Mouse (Mus musculus) myocyte (in vitro differentiated cells): ENCODE measurements around the gene Rab40b.

Experiments
- E2F4 ChIP-seq: IDR thresholded peaks from one replicate; pipeline ENCODE4 v1.6.1; 2011; ENCODE audit warnings: mild to moderate bottlenecking, control low read depth, moderate library complexity; ENCODE audit not compliant: insufficient read depth
- POLR2A ChIP-seq: IDR thresholded peaks from one replicate; pipeline ENCODE4 v1.6.1; 2011; ENCODE audit warnings: low read depth, mild to moderate bottlenecking, control low read depth, moderate library complexity; ENCODE audit not compliant: insufficient read length
- POLR2AphosphoS2 ChIP-seq: IDR thresholded peaks from one replicate; pipeline ENCODE4 v1.6.1; 2011; ENCODE audit warnings: low read depth, control low read depth; ENCODE audit not compliant: insufficient read length

DNA sequence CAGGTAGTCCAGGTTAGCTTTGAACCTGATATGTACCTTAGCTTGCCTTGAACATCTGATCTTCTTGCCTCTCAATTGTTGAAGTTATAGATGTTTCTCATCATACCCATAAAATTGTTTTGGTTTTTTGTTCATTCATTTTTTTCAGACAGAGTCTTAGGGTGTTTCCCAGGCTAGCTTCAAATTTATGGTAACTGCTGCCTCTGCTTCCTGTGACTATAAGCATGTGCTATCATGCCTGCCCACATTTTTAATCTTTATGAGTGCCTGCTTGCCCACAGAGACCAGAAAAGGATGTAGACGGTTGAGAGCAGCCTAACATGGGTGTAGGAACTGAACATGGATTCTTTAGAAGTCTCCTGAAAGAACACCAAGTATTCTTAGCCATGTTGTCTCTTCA is 19.3 kb downstream of the Rab40b start:
- TF ChIP-seq POLR2A (no peak), E2F4 (no peak), POLR2AphosphoS2 (no peak)
